Mouse (Mus musculus) heart, embryonic 15.5 days (tissue): ENCODE results near the gene Gtf2ird1. TPM values are rescaled to one million over a fixed set of nuclear protein-coding genes. Genes with fewer than 3 reads are reported as not detected.
A peak's percentile ranks its signal among the peaks of the same experiment; 100 is the strongest.

Source experiments
- ATAC-seq: fragments of 200-750 bp; cut with Nextera tagmentation; replicated peaks from 2 replicates; pipeline ENCODE4 v1.8.0; 2017; ENCODE audit warnings: low read depth, moderate TSS enrichment; ENCODE audit not compliant: insufficient number of reproducible peaks, insufficient read depth, low FRiP score
- H3K27ac ChIP-seq: fragments of 300-500 bp; sonication (generic); 2 replicates; pipeline ENCODE4 v1.5.1; 2015; ENCODE audit warnings: mild to moderate bottlenecking, inconsistent platforms
- H3K27me3 ChIP-seq: fragments of 300-500 bp; sonication (generic); 2 replicates; pipeline ENCODE4 v1.6.1; 2015; ENCODE audit warnings: inconsistent platforms
- H3K36me3 ChIP-seq: fragments of 300-500 bp; sonication (generic); 2 replicates; pipeline ENCODE4 v1.6.1; 2015; ENCODE audit warnings: mild to moderate bottlenecking, inconsistent platforms
- H3K4me1 ChIP-seq: fragments of 300-500 bp; sonication (generic); replicated peaks from 2 replicates; pipeline ENCODE4 v1.6.1; 2015; ENCODE audit warnings: inconsistent platforms
- H3K4me2 ChIP-seq: fragments of 300-500 bp; sonication (generic); 2 replicates; pipeline ENCODE4 v1.6.1; 2015; ENCODE audit warnings: inconsistent platforms, mild to moderate bottlenecking, moderate library complexity
- H3K4me3 ChIP-seq: fragments of 300-500 bp; sonication (generic); 2 replicates; pipeline ENCODE4 v1.5.1; 2015; ENCODE audit warnings: mild to moderate bottlenecking, inconsistent platforms
- H3K9ac ChIP-seq: fragments of 300-500 bp; sonication (generic); 2 replicates; pipeline ENCODE4 v1.6.1; 2015; ENCODE audit warnings: mild to moderate bottlenecking, inconsistent platforms
- H3K9me3 ChIP-seq: fragments of 300-500 bp; sonication (generic); replicated peaks from 2 replicates; pipeline ENCODE4 v1.6.1; 2016; ENCODE audit warnings: inconsistent platforms
- WGBS: fragments of 180-500 bp; shearing (Covaris S2); methylation state at CpG from one replicate; pipeline ENCODE4 v1.1.7; 2015; ENCODE audit warnings: mixed read lengths; 5-methylcytosine and 5-hydroxymethylcytosine counted together
- microRNA-seq: library from miRNA; unstranded; fragments of <30 nt; microRNA quantifications from one replicate; pipeline ENCODE4, GENCODE M21; 2016
- polyA plus RNA-seq: library from polyadenylated mRNA; unstranded; fragments of >200 nt; fragmentation: Nextera tagmentation; extraction: Ambion mirVana; gene quantifications from 2 replicates; pipeline ENCODE4 v1.2.1, GENCODE M21; 2015

The Gtf2ird1 gene
- polyA plus RNA-seq, 1 experiment from 2014 or later, result 47.3 TPM

- Histone ChIP-seq H3K27ac (peak overlapping the region; percentile 100), H3K4me3 (peak overlapping the region; percentile 95), H3K4me1 (peaks cover 46% of the 10 kb centered on the region), H3K36me3 (peaks cover 24% of the 10 kb centered on the region), H3K4me2 (peak overlapping the region; percentile 73), H3K9me3 (no peaks in the 10 kb centered on the region), H3K27me3 (no peaks in the 10 kb centered on the region), H3K9ac (no peak overlapping the region)
- WGBS, result 75% methylated on average over 6 of the region's 6 CpGs
- no peak for ATAC-seq
Measured at GRCm38 (mm10) chr5:134311894-134312411, 144.6 kb downstream of the Gtf2ird1 start.

- Histone ChIP-seq H3K36me3 (peaks cover 33% of the 10 kb centered on the region), H3K27me3 (no peaks in the 10 kb centered on the region)
- WGBS, result 91% methylated on average over 9 of the region's 9 CpGs
Measured at GRCm38 (mm10) chr5:134310201-134310600, 146.3 kb downstream of the Gtf2ird1 start.

GRCm38 (mm10) chr5:134309345-134309744, 147.2 kb downstream of the Gtf2ird1 start:
- H3K27ac ChIP-seq, result no peak overlapping the region
- H3K27me3 ChIP-seq, result no peaks in the 10 kb centered on the region
- ATAC-seq, result no peak
- H3K36me3 ChIP-seq, result peaks cover 38% of the 10 kb centered on the region
- H3K4me3 ChIP-seq, result no peak overlapping the region
- H3K9me3 ChIP-seq, result no peaks in the 10 kb centered on the region
- H3K9ac ChIP-seq, result no peak overlapping the region
- WGBS, result 100% methylated on average over 1 of the region's 1 CpGs
- H3K4me1 ChIP-seq, result peaks cover 39% of the 10 kb centered on the region
- no peak overlapping the region for H3K4me2 ChIP-seq

More at GRCm38 (mm10) chr5:134310201-134310600, 146.3 kb downstream of the Gtf2ird1 start:
- ATAC-seq, result no peak
- no peaks in the 10 kb centered on the region for H3K9me3 ChIP-seq
- no peak overlapping the region for H3K9ac ChIP-seq
- H3K4me3 ChIP-seq, result no peak overlapping the region
- peaks cover 35% of the 10 kb centered on the region for H3K4me1 ChIP-seq
- no peak overlapping the region for H3K4me2 ChIP-seq
- H3K27ac ChIP-seq, result no peak overlapping the region

Small RNAs within 50 kb of the gene (microRNA-seq; reads per million reads assigned to microRNA genes)
- gene Gm26340 (not detected), gene Mir3965 (not detected)

Other genes starting within 250 kb of the Gtf2ird1 start
- 3.1 and 5.0 TPM in 2 replicates for gene Ncf1, start 227.1 kb downstream of the Gtf2ird1 start, polyA plus RNA-seq
- gene Gtf2i, start 142.0 kb downstream of the Gtf2ird1 start, polyA plus RNA-seq, result 121 and 125 TPM in 2 replicates
- gene Clip2, start 95.7 kb upstream of the Gtf2ird1 start, polyA plus RNA-seq, result 1.4 and 1.8 TPM in 2 replicates
- 0.06 TPM in 1 of 2 replicates, not detected in the other for gene Syna, start 103.5 kb upstream of the Gtf2ird1 start, polyA plus RNA-seq
- gene Rfc2, start 124.7 kb upstream of the Gtf2ird1 start, polyA plus RNA-seq, result 156 and 190 TPM in 2 replicates
- 2.5 and 4.5 TPM in 2 replicates for gene Lat2, start 158.3 kb upstream of the Gtf2ird1 start, polyA plus RNA-seq
- 273 and 345 TPM in 2 replicates for gene Eif4h, start 182.8 kb upstream of the Gtf2ird1 start, polyA plus RNA-seq
- gene Limk1, start 231.9 kb upstream of the Gtf2ird1 start, polyA plus RNA-seq, result 3.3 and 5.4 TPM in 2 replicates